Mouse (Mus musculus) lung, adult 18-20 months (tissue): ENCODE data around the gene Smdt1.
"Not testable (repeated sequence)": the region's sequence is repeated elsewhere in the genome, so short reads cannot be mapped to it uniquely, and the experiment has no call there.

Source experiments
- DNase-seq, 2 experiments: peaks; one replicate each; pipeline ENCODE4 v3.0.0; 2022; ENCODE audit warnings: mixed read lengths in 2 of 2

The Smdt1 gene

DNA sequence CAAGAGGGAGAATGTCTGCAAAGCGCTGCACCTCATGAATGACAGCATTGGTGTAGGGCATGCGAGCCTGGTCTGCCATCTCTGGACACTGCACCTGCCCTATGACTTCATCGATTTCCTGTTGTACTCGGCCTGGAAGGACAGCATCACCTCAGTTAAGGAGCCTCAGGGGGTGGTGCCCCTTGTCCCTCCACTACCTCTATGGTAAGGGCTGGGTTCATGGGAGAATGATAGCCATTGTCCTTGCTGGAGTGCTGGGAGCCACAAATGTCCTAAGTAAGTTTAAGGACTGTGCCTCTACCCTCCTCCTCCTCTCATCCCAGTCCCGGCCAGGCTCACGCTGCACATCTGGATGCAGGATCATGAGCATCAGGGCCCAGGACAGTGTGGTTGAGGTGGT lies 33.7 kb downstream of the Smdt1 start:
- no peak for DNase-seq

DNA sequence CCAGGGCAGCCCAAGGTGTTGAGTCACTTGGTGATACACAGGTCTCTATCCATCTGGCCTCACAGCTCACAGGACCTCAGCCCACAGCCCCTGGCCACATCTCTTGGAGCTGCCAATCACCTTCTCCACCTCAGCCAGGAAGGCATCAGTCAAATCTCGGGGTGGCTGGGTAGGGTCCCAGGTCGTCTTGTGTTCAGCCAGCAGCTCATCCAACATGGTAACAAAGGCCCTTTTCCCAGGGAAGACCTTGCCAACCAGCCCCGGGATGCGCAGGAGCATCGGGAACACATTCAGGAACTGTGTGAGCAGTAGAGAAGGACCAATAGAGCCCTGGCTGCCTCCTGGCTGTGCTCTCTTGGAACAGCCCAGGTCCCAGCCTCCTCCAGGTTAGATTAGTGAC lies 34.2 kb downstream of the Smdt1 start:
- no peak for DNase-seq

DNA sequence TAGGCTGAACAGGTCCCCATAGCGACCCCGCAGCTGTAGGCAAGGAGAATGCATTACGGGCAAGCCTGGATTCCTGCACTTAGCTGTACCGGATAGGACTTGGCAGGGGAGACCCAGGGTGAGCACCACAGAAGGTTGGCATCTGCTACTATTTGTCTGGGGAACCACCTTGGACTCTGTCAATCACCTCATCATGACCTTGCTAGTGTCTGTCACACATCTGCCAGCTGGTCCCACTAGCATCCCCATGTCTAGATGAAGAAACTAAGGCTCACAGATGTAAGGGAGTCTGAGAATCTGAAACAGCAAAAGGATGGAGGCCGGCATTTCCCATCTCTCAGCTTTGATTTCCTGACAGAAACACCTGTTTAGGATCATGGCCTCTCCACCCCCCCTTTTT lies 35.7 kb downstream of the Smdt1 start:
- DNase-seq, result no peak

DNA sequence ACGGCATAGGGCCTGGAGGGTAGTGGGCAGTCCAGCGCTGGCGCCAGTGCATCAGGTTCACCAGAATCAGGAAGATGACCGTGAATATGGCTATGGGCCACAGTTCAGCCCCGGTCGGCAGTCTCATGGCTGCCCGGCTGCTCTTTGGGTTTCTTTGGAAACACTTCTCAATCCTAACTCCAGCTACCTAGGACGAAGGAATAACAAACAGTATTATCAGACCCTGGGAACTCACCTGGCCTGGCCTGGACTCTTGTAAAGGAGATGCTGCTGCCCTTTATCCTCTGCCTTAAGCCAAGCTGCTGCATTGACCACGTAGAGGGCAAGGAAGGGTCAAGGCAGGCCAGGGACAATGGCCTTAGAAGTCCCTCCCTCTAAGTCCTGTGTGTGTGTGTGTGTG lies 37.1 kb downstream of the Smdt1 start:
- DNase-seq, result no peak

DNA sequence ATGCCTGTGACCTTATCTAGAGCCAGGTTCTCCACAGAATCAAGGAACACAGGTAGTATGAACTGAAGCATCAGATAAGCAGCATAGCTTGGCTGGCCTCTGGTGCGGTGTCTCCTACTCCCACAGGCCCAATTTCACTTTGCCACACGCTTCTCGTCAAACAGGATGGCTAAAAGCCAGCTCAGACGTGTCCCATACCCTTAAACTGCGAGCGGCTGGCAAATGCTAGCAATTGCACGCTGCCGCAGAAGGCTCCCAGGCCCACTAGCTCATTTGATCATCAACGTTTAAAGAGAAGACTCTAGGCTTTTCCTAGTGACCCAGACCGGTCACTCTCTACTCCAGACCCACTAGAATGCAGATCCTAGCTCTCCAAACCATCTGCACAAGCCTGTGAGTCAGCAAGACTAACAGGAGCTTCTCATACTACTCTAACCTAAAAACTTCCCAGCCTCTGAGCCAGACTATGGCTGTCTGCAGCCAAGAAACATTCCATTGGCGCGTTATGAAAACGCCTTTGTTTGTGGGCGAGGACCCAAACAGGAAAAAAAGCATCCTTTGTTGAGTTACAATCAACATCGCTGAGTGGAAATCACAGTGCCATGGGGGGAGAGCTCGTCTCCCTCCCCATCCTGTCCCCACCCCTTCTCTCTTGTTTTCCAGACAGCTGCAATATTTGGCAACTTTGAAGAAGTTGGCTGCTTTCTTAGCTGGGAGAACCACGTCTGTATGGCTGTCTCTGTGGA lies 37.8 kb downstream of the Smdt1 start:
- peak; percentile 71 to 83 for DNase-seq

DNA sequence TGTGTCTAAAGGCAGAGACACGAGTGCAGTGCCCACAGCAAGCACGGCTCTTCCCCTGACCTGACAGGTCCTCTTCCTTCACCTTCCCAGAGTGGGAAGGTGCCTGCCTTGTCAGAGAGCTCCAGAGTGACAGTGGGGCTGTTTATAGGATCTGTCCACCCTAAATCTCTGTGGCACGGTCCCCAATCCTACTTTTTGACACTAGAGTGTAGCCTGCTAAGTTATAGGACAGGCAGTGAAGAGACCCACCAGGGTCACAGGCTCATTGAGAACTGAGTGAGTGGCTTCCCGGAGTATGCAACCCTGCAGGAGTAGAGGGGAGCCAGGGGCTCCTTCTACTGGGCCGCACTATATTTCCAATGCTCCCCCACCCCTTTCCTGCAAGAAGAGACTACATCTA lies 38.9 kb downstream of the Smdt1 start:
- no peak for DNase-seq

DNA sequence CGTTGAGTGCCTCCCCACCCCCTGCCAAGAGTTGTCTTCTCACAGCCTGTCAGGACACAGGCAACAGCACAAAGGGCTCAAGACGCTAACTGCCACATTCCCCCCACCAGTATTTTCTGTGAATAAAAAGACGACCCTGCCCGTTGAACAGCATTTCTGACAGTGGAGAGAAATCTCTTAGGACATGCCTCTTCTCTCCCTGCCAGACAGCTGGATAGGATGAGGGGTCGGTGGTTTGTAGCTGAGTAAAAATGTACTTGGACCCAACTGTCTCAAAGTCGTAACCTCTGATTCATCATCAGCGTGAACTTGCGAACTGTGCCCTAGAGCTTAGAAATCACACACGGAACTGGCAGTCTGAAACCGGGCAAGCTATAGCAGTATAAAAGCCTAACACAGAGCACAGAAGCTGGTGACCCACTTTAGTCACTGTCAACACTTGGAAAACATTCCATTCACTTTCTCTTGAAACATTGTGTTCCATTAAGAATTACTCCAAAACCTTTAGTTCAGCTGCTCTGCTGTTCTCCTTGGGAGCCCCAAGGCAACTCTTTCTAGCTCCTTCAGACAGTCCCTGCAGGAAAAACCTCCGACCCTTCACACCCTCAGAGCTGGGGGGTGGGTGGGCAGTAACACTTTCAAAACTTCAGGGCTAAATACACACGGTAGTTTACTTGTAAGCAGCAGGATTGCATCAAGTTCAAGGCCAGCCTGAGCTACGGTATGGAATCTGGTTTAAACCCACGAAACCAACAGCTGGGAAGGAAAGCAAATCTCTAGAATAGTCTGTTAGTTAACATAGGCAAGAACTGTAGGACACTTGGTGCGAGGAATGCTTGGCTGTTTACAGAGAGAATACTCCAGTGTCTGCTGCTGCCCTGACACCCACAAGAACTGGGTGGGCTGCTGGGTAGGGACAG lies 39.8 kb downstream of the Smdt1 start:
- DNase-seq, result peak; percentile 23 to 48

DNA sequence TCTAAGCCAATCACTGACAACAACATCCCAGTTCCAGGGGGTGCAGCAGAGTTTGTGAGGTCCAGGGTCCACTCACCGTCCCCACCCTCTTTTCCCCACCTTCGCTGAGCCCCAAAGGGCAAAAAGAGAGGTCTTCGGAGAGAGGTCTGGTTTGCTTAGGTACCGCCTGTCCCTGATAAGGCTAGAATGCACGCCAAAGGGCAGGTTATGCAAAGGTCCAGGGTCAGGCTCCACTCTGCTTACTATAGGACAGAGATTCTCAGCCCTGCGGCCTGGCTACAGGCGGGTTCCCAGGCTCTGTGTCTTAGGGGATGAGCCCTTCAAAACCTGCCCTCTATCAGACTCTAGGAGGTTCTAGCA lies 40.7 kb downstream of the Smdt1 start:
- peak in 1 of 2 experiments; percentile 28 for DNase-seq

DNA sequence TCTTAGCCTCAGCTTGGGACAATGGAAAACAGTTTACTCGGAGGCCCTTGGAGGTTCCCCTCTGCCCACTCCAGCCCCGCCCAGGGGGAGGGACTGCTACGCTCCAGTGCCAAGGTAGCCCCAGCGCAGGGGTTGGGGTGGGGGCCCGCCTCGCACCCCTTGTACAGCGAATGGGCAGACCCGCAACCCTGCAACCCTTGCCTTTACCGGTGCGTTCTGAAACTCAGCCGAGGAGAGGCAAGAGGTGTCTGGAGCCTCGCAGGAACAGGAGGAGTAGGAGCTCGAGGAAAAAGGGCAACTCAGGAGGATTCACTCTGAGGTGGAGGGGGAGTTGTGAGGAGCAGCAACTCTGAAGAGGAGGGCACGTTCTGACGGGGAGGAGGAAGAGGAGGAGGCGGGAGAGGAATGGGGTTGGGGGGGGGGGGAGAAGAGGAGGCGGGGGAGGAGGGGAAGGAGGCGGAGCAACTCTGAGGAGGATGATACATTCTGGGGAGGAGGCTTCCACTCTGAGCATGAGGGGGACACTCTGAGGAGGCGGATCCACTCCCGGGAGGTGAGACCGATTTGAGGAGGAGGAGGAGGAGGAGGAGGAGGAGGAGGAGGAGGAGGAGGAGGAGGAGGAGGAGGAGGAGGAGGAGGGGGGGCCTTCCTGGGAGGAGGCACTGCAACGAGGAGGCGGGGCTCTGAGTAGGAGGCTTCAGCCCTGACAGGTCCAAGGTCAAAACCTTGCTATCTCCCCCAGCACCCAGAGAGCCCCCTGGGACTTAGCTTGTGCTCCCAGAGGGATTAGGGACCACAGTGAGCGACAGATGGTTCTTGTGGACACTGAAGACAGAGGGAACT lies 41.3 kb downstream of the Smdt1 start, which contains the start of gene Cyp2d22:
Gene Cyp2d22, minus strand, starts transcription at position 390 of the 843 bp plus-strand sequence.
- peak; percentile 66 to 75 for DNase-seq

DNA sequence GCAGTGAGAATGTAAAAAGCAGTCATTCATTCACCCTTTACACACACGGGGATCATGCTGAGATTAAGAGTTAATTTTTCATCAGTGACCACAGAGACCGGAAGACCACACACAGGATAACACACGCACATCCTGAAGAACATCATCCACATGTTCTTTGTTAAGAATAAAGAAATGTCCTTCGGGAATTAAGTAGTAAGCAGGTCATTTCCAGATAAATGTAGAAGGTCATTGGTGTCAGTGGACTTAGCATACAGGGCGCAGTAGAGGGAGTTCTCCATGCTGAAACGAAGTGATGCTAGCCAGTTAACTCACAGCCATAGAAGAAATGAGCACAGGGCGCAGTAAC lies 41.9 kb downstream of the Smdt1 start:
- DNase-seq, result no peak

DNA sequence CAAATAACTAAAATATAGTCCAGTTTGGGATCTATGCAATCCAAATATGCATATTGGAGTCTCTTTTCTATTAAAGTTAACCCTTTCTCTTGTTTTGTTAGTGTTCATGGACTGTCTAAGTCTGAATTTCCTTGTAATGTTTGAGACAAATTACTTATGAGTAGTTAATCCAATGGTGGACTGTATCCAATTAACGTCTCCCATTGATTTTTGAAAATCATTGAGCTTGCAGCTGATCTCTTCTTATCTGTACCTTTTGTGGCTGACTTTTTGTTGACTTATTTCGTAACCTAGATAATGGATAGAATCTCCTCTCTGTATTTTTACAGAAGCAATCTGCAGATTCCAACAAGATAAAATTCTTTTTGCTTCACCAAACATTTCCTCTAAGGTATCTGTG lies 43.7 kb downstream of the Smdt1 start:
- DNase-seq, result no peak

DNA sequence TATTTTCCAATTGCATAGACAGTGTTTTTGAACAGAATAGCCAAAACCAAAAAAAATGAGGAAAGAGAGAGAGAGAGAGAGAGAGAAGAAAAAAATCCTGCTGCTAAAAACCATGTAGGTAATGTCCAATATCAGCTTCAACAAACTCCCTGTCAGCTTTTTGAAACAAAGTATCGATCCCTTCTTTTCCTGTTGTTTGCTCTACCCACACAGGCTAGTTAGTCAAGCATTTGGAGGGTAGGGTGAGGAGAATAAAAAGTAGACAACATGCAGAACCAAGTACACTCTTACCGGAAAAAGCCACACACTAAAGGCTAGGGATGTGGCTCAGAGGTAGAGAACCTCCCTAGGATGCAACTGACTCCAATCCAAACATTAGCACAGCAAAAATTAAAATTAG lies 47.0 kb downstream of the Smdt1 start:
- DNase-seq, result no peak

DNA sequence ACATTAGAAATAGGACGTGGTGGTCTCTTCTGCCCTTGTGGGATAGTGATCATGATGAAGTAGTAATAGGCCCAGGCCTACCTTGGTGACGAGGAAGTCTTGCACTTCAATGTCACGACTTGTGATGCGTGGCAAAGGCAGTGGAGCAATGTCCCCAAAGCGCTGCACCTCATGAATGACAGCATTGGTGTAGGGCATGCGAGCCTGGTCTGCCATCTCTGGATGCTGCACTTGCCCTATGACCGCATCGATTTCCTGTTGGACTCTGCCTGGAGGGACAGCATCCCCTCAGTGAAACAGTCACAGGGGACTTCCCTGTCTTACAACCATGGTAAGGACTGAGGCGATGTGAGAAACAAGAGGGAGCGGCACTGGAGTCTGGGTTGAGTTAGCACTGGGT lies 51.2 kb downstream of the Smdt1 start:
- not testable (repeated sequence) for DNase-seq

DNA sequence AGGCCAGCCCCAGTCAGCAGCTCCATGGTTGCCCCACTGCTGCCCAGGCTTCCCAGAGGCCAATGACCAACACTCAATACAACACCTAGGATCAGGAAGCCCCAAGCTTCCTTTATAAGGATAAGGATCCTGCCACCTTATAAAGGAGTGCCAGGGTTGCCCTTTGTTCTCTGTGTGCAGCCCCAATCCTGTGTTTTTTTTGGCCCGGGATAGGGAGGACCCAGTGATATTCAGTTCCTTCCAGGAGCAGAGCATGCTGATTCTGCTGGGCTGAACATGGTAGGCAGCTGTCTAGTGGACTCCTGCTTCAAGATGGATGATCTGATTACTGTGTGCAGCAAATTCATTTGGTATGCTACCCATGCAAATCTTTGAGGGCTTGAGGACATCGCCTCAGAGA lies 55.2 kb downstream of the Smdt1 start, which contains the start of gene Cyp2d11:
Gene Cyp2d11, minus strand, starts transcription at position 101 of the 400 bp plus-strand sequence.
- not testable (repeated sequence) for DNase-seq

DNA sequence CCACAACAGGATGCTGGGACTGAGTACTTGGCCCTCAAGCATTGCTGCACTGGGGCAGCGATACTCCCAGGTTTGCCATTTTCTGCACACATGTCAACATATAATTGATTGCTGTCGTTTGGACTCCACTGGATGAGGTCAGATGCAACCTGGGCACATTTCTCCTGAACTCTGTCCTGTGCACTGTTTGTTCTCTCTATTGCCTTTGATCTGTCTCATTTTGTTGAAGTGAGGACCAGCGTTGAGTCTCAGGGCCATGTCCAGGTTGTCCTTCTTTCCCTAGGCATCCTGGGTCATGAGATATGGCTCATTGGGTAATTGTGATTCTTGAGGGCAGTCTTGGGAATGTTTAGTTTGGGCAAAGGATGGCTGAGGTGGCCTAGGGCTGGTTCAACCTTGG lies 57.2 kb downstream of the Smdt1 start:
- DNase-seq, result not testable (repeated sequence)
